Mouse (Mus musculus): ENCODE measurements at regions not wholly inside any gene's neighbourhood (a gene's known extent, or its start where the extent isn't known, plus 50 kb on each side); places are given as distances from the start of the nearest gene placed in this dataset.
"Not testable (repeated sequence)": the region's sequence is repeated elsewhere in the genome, so short reads cannot be mapped to it uniquely, and the experiment has no call there.

DNA sequence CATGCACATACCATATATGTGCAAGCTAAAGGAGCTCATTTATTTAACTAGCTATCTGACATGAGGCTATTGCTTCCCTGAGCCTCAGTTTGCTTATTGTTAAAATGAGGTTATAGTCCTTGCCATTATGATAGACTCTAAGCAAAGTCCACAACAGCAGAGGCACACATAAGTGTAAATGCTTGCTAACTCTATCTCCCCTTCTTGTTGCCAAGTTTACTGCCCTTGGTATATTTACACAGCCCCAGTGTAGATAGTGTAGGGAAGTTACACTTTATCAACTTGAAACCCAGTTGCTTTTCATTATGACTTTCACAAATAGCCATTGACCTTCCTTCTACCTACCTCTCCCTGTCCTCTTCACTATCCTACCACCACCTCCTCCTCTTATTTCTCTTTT, 782.6 kb upstream of the Agtr1b start:
- DNase-seq (ENCODE audit: low spot score in 2 of 2) = no peak

DNA sequence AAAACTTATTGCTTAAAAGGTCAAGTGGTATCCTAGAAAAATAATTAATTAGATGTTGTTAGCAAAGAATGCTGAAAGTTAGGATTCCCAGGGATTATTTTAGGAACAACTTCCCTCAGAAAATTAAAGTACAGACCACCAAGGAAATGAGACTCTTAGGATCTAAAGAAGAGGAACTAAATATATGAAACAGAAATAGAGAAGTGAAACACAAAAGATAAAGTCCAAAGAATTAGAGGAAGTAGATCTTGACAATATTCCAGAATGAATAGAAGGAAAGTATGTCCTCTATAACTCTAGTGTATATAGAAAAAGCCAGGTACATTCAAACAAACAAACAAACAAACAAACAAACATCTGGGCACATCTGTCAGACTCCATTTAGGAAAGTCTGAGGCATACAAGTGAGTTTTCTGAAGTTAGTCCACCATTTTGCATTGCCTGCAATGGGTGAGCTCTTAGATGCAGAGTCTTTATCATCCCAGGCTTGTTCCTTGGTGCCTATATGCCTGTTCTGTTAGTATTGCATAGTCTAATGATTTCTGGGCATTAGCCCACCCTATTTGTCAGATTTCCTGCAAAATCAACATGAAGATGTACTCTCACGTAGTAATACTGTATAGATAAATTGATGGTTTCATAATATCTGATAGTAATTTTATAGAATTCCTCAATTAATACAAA, 762.0 kb upstream of the Agtr1b start:
- DNase-seq (ENCODE audit: low spot score in 2 of 2) = no peak

DNA sequence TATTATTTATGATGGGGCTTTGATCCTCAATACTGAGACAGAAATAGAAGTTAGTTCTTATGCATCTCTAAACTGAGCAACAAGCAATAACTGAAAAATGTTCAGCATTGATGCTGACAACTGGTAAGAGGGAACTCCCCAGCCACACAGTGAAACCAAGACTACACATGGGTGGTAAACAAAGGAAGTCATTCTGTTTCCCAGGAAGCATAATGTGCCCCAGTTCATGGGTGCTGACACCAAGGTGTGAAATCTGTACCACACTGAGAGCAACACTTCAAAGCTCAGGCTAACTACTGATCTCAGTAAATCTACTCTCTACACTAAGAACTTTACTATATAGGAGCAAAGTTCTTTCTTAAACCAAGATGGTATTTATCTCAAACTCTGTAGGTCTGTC, 759.2 kb upstream of the Agtr1b start:
- DNase-seq (ENCODE audit: low spot score in 2 of 2) = no peak

DNA sequence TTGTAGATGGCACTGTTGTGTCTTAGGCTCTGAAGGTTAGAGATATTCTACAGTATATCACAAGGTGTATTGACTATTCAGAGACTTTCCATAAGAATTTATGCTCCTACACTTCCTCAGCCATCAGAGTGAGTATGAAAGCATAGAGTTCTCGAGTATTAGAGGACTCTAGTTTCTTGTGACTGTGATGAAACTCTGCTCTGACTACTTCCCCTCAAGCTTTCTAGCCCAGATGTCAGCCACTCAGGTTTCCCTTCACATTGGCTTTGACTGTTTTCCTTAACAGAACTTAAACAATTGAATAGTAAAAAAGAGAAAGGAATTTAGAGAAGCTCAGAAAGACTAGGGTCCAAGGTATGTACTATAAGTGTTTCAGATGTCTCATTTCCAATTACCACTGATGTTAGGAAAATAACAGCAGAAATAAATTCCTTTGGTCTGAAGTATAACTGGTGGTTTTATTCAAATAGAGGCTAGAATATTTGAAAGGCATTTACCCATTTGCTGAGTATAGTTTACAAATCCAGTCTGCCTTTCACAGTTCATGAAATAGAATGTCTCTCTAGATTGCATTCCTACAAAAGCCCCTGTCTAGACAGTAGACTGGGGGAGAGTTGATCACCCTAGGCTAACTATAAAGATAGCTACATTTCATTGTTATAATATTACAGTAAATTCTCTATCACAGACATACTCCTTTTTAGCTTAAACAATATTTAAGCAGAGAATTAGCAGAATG, 751.4 kb upstream of the Agtr1b start:
- DNase-seq (ENCODE audit: low spot score in 2 of 2) = no peak

DNA sequence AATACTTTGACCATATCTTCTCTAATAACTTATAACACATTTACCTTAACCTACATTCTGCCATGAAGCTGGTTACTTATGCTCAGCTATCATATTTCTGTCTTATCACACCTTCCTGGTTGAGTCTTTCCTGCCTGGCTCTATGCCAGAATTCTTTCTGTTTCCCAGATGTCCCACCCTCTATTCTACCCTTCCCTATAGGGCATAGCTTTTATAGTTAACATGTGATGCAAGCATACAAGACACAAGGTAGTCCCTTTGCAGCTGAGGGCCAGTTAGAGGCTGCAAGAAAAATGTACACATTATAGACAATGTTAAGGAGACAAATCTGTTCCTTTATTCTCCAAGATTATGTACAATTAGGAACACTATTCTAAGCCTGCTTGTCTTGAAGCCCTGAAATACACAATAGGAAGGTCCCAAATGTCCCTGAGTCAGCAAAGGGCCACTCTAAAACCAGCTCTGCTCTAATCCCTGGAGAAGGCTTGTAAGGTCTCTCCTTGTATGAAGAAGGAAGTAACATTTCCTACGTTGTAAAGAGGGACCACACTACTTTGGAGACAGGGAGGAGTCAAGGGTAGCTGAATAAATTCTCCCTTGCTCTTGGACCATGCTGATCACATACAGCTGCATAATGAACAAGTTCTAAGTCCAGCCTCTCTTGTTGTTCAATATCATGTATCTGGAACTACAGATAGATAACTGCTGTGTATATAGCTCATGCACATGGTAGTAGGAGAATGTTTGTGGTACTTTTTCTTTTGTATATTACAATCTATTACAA, 745.0 kb upstream of the Agtr1b start:
- no peak for DNase-seq (ENCODE audit: low spot score in 2 of 2)

DNA sequence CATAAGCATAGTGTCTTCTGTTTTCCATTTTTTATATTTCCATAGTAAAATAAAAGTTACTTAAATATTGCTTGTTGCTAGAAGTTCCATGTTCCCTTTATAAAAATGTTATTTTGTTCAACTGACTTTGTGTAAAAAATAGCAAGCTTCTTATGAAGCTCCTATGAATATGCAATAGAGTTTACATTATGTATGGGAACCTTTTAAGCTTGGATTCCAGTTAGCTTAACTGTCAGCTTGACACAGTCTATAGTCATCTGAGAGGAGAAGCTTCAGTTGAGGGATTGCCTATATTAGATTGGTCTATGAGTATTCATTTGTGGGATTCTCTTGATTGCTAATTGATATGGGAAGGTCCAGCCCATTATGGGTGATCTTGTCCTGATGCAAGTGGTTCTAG, 723.2 kb upstream of the Agtr1b start:
- no peak for DNase-seq (ENCODE audit: low spot score in 2 of 2)

DNA sequence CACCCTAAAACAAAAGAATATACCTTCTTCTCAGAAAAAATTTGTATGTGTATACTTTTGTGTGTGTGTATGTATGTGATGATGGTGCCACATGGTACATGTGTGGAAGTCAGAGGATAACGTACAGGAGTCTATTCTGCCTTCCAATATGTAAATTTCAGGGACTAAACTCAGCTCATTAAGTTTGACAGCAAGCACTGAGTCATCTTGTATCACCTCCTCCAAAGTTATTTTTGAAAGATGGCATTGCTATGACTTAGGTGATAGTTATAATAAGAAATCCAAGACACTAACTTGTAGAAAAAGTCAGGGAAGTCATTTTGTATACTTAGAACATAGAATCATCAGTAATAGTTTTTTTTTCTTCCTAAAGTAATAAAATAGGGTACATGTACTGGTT, 719.4 kb upstream of the Agtr1b start:
- no peak for DNase-seq (ENCODE audit: low spot score in 2 of 2)

DNA sequence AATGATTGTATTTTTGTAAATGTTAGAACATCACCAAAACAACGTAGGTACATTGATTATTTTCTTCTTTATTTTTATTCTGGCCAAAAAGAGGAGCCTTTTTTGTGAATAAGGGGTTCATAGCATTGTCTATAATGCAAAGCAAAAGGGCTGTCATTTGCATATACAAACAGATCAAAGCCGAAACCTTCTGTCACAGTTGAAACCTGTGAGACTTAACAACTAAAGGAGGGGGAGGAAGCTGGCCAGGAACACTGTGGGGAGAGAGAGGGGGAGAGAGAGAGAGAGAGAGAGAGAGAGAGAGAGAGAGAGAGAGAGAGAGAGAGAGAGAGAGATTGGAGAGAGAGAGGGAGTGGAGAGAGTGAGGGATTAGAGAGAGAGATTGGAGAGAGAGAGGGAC, 710.6 kb upstream of the Agtr1b start:
- DNase-seq (ENCODE audit: low spot score in 2 of 2) = no peak

DNA sequence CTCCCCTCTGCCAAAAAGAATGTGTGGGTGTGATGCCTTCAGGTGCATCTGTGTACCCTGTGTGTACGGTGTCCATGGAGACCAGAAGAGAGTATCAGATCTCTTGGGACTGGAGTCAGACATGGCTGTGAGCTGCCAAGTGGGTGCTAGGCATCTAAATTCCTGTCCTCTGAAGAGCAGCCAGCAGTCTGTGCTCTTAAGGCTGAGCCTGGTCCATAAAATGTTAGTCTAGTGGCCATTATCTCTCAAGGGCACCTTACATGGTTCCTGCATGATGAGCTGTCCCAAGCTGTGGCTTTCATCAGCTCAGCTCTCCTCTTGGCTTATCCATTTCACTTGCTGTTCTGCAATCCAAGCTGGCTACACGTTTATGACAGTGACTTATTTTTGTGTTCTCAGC, 686.4 kb upstream of the Agtr1b start:
- DNase-seq (ENCODE audit: low spot score in 2 of 2) = not testable (repeated sequence)

DNA sequence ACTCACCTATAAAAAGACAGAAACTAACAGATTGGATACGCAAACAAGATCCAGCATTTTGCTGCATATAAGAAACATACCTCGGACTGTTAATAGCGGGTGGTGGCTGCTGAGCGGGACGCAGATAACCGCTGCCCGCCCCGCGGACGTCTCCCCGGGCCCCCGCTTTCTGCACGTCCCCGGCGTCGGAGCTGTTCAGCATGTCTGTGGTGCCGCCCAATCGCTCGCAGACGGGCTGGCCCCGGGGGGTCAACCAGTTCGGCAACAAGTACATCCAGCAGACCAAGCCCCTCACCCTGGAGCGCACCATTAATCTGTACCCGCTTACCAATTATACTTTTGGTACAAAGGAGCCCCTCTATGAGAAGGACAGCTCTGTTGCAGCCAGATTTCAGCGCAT, 682.4 kb upstream of the Agtr1b start:
- DNase-seq (ENCODE audit: low spot score in 2 of 2) = not testable (repeated sequence)

DNA sequence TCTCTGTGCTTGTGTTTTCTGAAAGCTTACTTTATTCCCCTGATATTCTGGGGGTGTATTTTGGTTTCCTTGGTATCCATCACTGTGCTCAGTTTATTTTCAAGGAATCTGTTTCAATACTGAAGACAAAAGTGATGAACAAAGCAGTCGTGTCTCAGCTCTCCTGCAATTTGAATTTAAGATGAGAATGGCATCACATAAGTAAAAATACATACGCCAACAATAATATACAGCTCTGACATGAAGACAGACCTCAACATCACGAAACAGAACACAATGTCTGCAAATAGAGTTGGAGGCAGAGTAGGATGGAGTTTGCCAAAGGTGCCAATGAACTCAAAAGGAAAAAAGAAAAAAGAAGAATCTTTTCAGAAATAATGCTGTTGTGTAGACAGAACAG, 679.0 kb upstream of the Agtr1b start:
- peak in 1 of 2 experiments; percentile 29 for DNase-seq (ENCODE audit: low spot score in 2 of 2)

DNA sequence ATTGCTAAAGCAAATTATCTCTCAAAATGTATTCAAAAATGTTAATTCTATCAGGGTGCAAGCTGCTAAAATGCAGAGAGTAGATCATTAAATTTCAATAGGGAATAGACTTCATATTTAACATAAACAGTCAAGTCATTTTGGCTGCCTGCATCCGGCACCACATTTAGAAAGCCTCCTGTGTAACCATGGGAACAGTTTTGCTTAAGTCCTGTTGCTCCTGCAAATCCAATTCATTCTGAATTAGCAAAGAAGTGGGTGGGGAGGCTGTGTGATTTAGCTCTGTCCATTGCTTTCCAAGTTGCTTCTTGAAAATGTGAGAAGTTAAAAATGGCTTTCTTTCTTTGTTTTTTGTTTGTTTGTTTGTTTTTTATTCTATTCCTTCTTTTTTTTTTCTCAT, 658.9 kb upstream of the Agtr1b start:
- DNase-seq (ENCODE audit: low spot score in 2 of 2) = peak; percentile 50 to 60

DNA sequence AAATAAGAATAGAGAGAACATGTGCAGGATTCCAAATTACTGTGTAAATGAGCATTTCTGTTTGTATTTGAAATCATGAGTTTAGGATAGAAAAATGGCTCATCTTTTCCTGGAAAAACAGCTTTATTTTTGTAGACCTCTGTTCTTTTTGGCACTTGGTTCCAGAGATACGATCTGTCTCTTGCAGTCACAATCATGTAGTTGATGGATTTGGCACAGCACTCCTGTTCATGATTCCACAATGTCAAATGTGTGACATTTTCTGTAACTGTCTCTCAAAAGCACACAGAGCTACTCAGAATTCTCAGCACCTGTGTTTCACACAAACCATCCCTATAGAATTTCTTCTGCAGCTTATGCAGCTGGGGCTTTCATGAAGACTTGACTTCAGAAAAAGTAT, 654.0 kb upstream of the Agtr1b start:
- DNase-seq (ENCODE audit: low spot score in 2 of 2) = no peak

DNA sequence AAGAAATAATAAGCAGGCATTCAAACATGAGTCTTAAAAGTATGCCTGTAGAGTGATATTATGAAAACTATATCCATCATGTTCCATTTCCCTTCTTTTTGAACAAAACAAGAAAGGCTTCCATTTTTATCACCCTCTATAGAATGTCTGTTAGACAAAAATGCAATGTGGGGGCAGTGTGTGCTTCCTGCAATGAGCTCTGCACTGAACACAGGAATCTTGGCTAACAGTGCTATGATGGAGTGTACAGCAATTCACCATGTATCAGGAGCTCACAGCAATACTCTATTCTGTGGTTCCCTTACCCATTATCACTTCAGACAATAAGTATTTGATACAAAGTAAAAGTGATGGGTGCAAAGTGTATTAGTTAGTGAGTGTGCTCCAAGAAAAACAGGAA, 653.3 kb upstream of the Agtr1b start:
- no peak for DNase-seq (ENCODE audit: low spot score in 2 of 2)

DNA sequence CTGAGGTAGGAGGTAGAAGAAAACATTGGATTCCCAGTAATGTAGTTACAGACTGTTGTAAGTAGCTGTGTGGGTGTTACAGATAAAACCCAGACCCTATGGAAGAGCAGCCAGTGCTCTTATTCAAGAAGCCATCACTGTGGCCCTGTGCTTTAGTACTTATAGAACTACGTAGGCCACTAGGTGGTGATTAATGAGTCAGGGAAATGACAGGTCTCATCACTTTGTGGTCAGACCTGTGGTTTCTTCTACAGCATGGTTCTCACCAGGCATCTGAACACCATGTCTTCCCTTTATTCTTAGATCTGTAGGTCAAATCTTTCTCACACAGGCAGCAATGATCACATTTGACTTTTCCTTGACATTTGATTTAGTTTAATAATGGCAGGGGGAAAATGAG, 642.7 kb upstream of the Agtr1b start:
- DNase-seq (ENCODE audit: low spot score in 2 of 2) = no peak

DNA sequence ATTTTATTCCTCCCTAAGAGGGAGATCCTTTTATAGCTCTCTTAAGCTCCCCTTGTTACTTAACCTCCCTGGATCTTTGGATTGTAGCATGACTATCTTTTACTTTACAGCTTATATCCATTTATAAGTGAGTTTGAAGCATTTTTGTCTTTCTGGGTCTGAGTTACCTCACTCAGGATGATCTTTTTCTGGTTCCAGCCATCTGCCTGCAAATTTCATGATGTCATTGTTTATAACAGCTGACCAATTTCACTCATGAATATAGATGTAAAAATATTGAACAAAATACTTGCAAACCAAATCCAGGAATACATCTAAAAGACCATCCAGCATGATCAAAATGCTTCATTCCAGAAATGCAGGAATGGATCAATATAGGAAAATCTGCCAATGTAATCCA, 631.3 kb upstream of the Agtr1b start:
- peak in 1 of 2 experiments; percentile 27 for DNase-seq (ENCODE audit: low spot score in 2 of 2)

DNA sequence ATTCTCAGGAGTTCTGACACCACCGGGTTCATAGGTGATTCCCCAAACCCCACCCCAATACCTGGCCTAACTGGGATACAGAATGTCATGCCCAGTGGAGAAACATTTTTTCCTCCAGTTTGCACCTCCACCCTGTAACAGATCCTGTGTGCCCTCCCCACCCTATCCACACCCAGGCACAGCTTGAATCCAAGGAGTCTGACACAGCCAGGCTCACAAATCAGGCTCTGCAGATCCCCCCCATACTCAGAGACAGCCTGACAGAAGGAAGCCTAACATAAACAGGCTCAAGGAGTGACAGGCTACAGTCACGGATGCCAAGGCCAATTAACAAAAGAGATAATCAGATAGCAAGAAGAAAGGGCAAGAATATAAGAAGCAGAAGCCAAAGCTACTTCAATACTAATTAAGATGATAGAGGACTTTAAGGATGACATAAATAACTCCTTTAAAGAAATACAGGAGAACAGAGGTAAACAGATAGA, 622.6 kb upstream of the Agtr1b start:
- no peak for DNase-seq (ENCODE audit: low spot score in 2 of 2)

DNA sequence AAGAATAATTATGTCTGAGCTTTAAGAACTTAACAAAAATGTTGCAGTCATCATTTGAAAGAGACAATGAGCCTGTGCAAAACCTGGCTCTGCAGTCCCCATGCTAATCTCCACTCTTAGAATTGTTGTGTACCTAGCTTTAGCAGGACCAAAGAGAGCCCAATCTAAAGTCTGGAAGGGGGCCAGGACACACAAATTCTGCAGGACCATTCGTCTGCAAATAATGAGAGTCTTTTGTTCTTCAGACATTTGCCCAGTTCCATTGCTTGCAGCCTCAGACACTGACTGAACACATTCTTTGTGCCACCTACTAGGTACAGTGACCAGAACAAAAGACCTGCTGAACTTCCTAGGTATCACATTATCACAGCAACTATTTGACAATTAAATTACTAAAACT, 620.0 kb upstream of the Agtr1b start:
- DNase-seq (ENCODE audit: low spot score in 2 of 2) = no peak

DNA sequence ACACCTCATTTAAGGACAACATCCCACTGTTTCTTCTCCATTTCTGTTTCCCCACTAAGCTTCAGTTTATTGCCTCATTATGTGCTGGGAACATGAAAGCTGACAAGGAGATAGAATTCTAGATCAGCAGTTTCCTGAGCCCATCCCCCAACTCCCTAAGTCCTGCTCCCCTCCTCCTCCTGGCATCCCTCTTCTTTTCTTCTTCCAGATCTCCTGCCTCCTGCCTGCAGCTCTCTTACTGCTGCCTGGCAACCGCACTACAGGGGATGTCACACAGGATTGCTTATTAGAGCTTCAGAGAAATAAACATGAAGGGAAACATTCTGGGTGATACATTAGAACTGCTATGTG, 619.4 kb upstream of the Agtr1b start:
- DNase-seq (ENCODE audit: low spot score in 2 of 2) = no peak

DNA sequence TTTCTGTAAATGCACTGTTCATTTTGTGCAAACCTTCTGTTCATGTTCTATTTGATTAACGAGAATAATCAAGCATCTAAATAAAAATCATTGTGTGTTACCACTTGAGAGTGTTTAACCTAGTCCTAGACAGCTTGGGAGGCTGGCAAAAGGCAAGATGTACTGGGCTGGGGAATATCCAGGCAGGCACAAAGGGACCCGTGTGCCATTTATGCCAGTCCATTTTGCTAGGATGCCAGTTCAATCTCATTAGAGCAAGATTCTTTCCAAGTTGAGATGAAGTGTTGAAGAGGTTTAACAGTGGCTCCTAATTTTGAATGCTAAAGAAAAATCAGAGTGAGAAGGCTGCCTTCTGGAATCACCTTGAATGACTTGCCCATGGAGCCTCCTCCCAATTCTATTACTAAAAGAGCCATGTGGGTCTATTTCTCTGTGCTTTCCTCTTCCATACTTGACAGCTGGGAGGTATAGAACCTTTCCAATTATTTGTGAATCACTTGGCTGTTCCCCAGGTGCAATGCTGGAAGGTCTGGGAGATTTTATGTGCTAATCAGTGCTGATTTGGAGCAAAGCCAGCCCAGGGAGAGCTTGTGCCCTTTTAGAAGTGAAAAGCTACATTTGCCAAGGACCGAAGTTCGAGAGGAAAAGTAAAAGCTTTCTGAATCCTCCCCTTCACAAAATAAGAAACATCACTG, 618.9 kb upstream of the Agtr1b start:
- DNase-seq (ENCODE audit: low spot score in 2 of 2) = no peak

DNA sequence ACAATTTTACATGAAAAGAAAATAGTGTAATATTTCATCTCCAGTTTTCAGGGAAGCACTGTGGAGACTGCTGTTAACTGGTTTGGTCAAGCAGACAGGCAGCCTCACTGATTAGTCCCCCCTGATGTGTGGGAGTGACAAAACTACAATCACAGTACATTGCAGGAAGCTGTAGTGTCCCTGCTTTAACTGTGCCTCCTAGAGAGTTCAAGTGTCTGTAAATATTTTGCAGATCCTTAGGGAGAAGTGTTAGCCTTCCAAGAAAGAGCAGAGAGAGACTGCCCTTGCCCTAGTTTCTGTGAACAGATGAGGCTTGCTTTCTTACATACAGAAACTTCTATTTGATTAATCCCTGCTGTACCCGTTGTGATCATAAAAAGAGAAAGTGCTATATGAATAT, 617.2 kb upstream of the Agtr1b start:
- DNase-seq (ENCODE audit: low spot score in 2 of 2) = no peak

DNA sequence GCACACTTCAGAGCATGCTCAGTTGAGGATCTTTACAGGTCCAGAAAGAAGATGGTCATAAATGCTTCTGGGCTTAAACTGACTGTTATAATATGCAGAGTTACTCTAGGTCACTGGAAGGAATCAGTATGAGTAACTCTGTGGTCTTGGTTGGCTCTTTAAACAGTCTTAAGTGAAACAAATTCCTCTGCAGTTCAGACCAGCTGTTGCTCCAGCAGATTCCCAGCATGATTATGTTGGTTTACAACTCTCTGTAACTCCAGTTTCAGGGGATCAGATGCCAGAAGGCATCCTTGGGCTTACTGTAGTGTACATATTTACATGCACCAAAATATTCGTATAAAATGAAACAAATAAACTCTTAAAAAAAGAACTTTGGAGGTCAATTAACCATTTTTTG, 606.1 kb upstream of the Agtr1b start:
- no peak for DNase-seq (ENCODE audit: low spot score in 2 of 2)
